Mouse (Mus musculus) heart, postnatal 0 days (tissue): Measurements from ENCODE around the gene Map2k5.

ENCODE experiments used
- CTCF ChIP-seq: IDR thresholded peaks from 2 replicates; pipeline ENCODE4 v1.5.1; 2016; ENCODE audit warnings: antibody characterized with exemption, control low read depth, low read depth
- EP300 ChIP-seq: IDR thresholded peaks from 2 replicates; pipeline ENCODE4 v1.6.1; 2016; ENCODE audit warnings: antibody characterized with exemption, low read depth

- no peak for TF ChIP-seq CTCF
- no peak for TF ChIP-seq EP300
Measured at GRCm38 (mm10) chr9:63151072-63151870, 226.4 kb downstream of the Map2k5 start.
